Mouse (Mus musculus) stomach, postnatal 0 days (tissue): Measurements from ENCODE around the gene Manba. TPM values are rescaled to one million over a fixed set of nuclear protein-coding genes. Genes with fewer than 3 reads are reported as not detected.

Experiments used
- ATAC-seq: fragments of 200-750 bp; cut with Nextera tagmentation; 2 replicates; pipeline ENCODE4 v1.8.0; 2017; ENCODE audit not compliant: low FRiP score, low TSS enrichment
- DNase-seq: peaks from one replicate; pipeline ENCODE4 v3.0.0-alpha.2; 2016; ENCODE audit warnings: low spot score
- H3K27ac ChIP-seq: fragments of 300-500 bp; sonication (generic); replicated peaks from 2 replicates; pipeline ENCODE4 v1.5.1; 2014; ENCODE audit warnings: mild to moderate bottlenecking, control low read depth
- H3K27me3 ChIP-seq: fragments of 300-500 bp; sonication (generic); 2 replicates; pipeline ENCODE4 v1.6.1; 2014; ENCODE audit warnings: low read length; ENCODE audit not compliant: control insufficient read depth, insufficient read depth
- H3K36me3 ChIP-seq: fragments of 300-500 bp; sonication (generic); 2 replicates; pipeline ENCODE4 v1.6.1; 2014; ENCODE audit warnings: low read length, mixed read lengths; ENCODE audit not compliant: control insufficient read depth, insufficient read depth
- H3K4me1 ChIP-seq: fragments of 300-500 bp; sonication (generic); replicated peaks from 2 replicates; pipeline ENCODE4 v1.6.1; 2014; ENCODE audit warnings: antibody characterized with exemption; ENCODE audit not compliant: control insufficient read depth, insufficient read depth
- H3K4me2 ChIP-seq: fragments of 300-500 bp; sonication (generic); replicated peaks from 2 replicates; pipeline ENCODE4 v1.6.1; 2014; ENCODE audit warnings: low read depth, mild to moderate bottlenecking, control low read depth, moderate library complexity
- H3K4me3 ChIP-seq: fragments of 300-500 bp; sonication (generic); 2 replicates; pipeline ENCODE4 v1.5.1; 2014; ENCODE audit warnings: low read depth, low read length, control low read depth
- H3K9ac ChIP-seq: fragments of 300-500 bp; sonication (generic); 2 replicates; pipeline ENCODE4 v1.6.1; 2014; ENCODE audit warnings: mild to moderate bottlenecking, low read length, control low read depth, mixed read lengths
- H3K9me3 ChIP-seq: fragments of 300-500 bp; sonication (generic); 2 replicates; pipeline ENCODE4 v1.6.1; 2016; ENCODE audit warnings: low read length; ENCODE audit not compliant: control insufficient read depth
- CTCF ChIP-seq: IDR thresholded peaks from 2 replicates; pipeline ENCODE4 v1.5.1; 2016; ENCODE audit warnings: antibody characterized with exemption, low read depth, mild to moderate bottlenecking, moderate library complexity
- EP300 ChIP-seq: optimal IDR thresholded peaks from 2 replicates; pipeline ENCODE3; 2016; ENCODE audit warnings: antibody characterized with exemption
- WGBS: fragments of 180-500 bp; shearing (Covaris S2); extraction: QIAGEN DNeasy Blood & Tissue Kit; methylation state at CpG from one replicate; pipeline ENCODE4 v1.1.7; 2014; 5-methylcytosine and 5-hydroxymethylcytosine counted together
- polyA plus RNA-seq: library from polyadenylated mRNA; unstranded; fragments of >200 nt; fragmentation: Nextera tagmentation; extraction: Ambion mirVana; gene quantifications from 2 replicates; pipeline ENCODE4 v1.2.1, GENCODE M21; 2015

Manba gene
- polyA plus RNA-seq, 1 experiment from 2014 or later, result 11.8 TPM

DNA sequence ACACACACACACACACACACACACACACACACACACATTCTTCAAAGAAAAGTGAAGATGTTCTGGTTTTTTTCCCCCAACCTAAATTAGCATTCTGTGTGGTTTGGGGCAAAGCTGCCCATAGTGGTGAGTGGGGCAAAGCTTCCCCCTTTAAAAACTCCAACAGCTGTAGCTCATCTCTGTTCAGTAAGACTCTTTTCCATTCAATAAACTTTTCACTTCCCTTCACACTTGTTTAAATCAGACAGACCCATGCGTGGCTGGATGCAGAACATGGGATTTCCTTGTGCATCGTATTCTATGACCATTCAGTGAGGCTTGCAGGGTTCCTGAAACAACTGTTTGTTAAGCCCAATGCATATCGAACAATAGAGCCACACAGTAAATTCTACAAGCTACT lies 129.0 kb downstream of the Manba start:
- WGBS, result 64% methylated on average over 3 of the region's 3 CpGs
- H3K4me2 ChIP-seq, result no peak overlapping the region
- H3K36me3 ChIP-seq, result peaks cover 37% of the 10 kb centered on the region
- no peak overlapping the region for H3K9ac ChIP-seq
- H3K4me3 ChIP-seq, result no peak overlapping the region
- TF ChIP-seq EP300, result no peak
- TF ChIP-seq CTCF, result no peak
- H3K27me3 ChIP-seq, result no peaks in the 10 kb centered on the region
- no peak for DNase-seq
- no peak for ATAC-seq
- no peaks in the 10 kb centered on the region for H3K4me1 ChIP-seq
- H3K9me3 ChIP-seq, result no peaks in the 10 kb centered on the region
- no peak overlapping the region for H3K27ac ChIP-seq

DNA sequence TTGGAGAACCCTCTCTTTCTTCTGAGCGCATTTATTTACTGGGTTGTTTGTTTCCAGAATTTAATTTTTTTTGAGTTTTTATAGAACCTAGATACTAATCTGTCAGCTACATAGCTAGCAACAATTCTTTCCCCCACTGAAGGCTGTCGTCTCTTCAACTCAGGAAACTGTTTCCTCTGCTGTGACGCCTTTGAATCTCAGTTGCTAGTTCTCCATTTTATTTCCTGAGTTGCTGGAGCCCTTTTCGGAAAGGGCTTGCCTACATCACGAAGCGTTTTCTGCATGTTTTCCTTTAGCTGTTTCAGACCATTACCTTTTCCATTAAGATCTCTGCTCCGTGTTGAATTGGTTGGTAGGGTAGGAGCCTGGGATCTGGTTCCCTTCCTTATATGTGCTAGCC lies 131.3 kb downstream of the Manba start:
- Histone ChIP-seq H3K4me1 (no peaks in the 10 kb centered on the region), H3K4me2 (no peak overlapping the region), H3K9me3 (no peaks in the 10 kb centered on the region), H3K27me3 (no peaks in the 10 kb centered on the region), H3K36me3 (peaks cover 26% of the 10 kb centered on the region), H3K9ac (no peak overlapping the region), H3K4me3 (no peak overlapping the region), H3K27ac (no peak overlapping the region)
- TF ChIP-seq EP300, result no peak
- whole genome bisulfite sequencing, result 84% methylated on average over 7 of the region's 7 CpGs
- ATAC-seq (no peak), DNase-seq (no peak)

Other genes starting within 250 kb of the Manba start
- gene Bdh2, start 204.4 kb upstream of the Manba start, polyA plus RNA-seq, result 2.4 TPM in 2 replicates
- gene Slc9b2, start 177.9 kb upstream of the Manba start, polyA plus RNA-seq, result 6.0 and 6.9 TPM in 2 replicates
- 0.07 and 0.08 TPM in 2 replicates for gene Slc9b1, start 137.6 kb upstream of the Manba start, polyA plus RNA-seq
- 34.2 and 35.5 TPM in 2 replicates for gene Cisd2, start 61.7 kb upstream of the Manba start, polyA plus RNA-seq
- 420 and 430 TPM in 2 replicates for gene Ube2d3, start 47.5 kb upstream of the Manba start, polyA plus RNA-seq
- gene Nfkb1, start 205.9 kb downstream of the Manba start, polyA plus RNA-seq, result 13.7 and 16.7 TPM in 2 replicates